Mouse (Mus musculus) small intestine, adult 2 months (tissue): Measurements from ENCODE around the gene Slc16a12. TPM values are rescaled to one million over a fixed set of nuclear protein-coding genes. Genes with fewer than 3 reads are reported as not detected.

Source experiments
- H3K27ac ChIP-seq: fragments of 200-500 bp; 2 replicates; pipeline ENCODE4 v1.5.1; 2012; ENCODE audit warnings: low read depth, low read length, control low read depth, inconsistent platforms; ENCODE audit not compliant: insufficient read depth
- H3K27me3 ChIP-seq: fragments of 200-500 bp; 2 replicates; pipeline ENCODE4 v1.6.1; 2012; ENCODE audit warnings: mild to moderate bottlenecking, moderate library complexity, low read length, inconsistent platforms; ENCODE audit not compliant: control insufficient read depth, insufficient read depth
- H3K36me3 ChIP-seq: fragments of 200-500 bp; 2 replicates; pipeline ENCODE4 v1.6.1; 2012; ENCODE audit warnings: mild to moderate bottlenecking, low read length, control low read depth, inconsistent platforms; ENCODE audit not compliant: control insufficient read depth, insufficient read depth
- H3K4me1 ChIP-seq: fragments of 200-500 bp; 2 replicates; pipeline ENCODE4 v1.6.1; 2012; ENCODE audit warnings: low read length, inconsistent platforms, mixed read lengths; ENCODE audit not compliant: control insufficient read depth, insufficient read depth, insufficient read length
- H3K4me3 ChIP-seq: fragments of 200-500 bp; 2 replicates; pipeline ENCODE4 v1.5.1; 2012; ENCODE audit warnings: low read depth, mild to moderate bottlenecking, control low read depth, inconsistent platforms, low read length, moderate library complexity
- CTCF ChIP-seq: fragments of 200-500 bp; IDR thresholded peaks from 2 replicates; pipeline ENCODE4 v1.5.1; 2012; ENCODE audit warnings: low read depth, mild to moderate bottlenecking, control low read depth, inconsistent platforms, low read length, moderate library complexity, mixed read lengths; ENCODE audit not compliant: insufficient replicate concordance, insufficient read length; ENCODE audit errors: extremely low read depth
- POLR2A ChIP-seq: fragments of 200-500 bp; IDR thresholded peaks from 2 replicates; pipeline ENCODE4 v1.6.1; 2012; ENCODE audit warnings: low read depth, mild to moderate bottlenecking, control low read depth, inconsistent platforms, low read length, moderate library complexity
- WGBS: fragments of 180-500 bp; shearing (Covaris S2); methylation state at CpG from one replicate; pipeline ENCODE4 v1.1.7; 2018; 5-methylcytosine and 5-hydroxymethylcytosine counted together
- polyA plus RNA-seq: library from polyadenylated mRNA; depleted of rRNA; stranded (reverse); fragments of >200 nt; gene quantifications from 2 replicates; pipeline ENCODE4 v1.2.3, GENCODE M21; 2012; rRNA removed

The Slc16a12 gene
- polyA plus RNA-seq, 1 experiment = 1.3 TPM

GRCm38 (mm10) chr19:34623781-34624180, 123.3 kb downstream of the Slc16a12 start:
- H3K27me3 ChIP-seq = no peaks in the 10 kb centered on the region
- no peak overlapping the region for H3K4me3 ChIP-seq
- H3K27ac ChIP-seq = no peak overlapping the region
- peaks cover 10% of the 10 kb centered on the region; the same call in 1 of the 2 replicates for H3K4me1 ChIP-seq
- TF ChIP-seq POLR2A (no peak), CTCF (no peak)
- H3K36me3 ChIP-seq = peaks cover 9% of the 10 kb centered on the region
- WGBS = 95% methylated on average over 6 of the region's 6 CpGs

- Histone ChIP-seq H3K27me3 (no peaks in the 10 kb centered on the region), H3K4me1 (peaks cover 10% of the 10 kb centered on the region; the same call in 1 of the 2 replicates), H3K27ac (no peak overlapping the region), H3K4me3 (no peak overlapping the region), H3K36me3 (peaks cover 9% of the 10 kb centered on the region)
- WGBS = 81% methylated on average over 5 of the region's 5 CpGs
- TF ChIP-seq CTCF (no peak), POLR2A (no peak)
These were observed 126.2 kb downstream of the Slc16a12 start for GRCm38 (mm10) chr19:34620871-34621270.

Other genes with a start within 250 kb of the Slc16a12 start
- 17.9 and 21.7 TPM in 2 replicates for gene Lipa, start 219.8 kb downstream of the Slc16a12 start, polyA plus RNA-seq
- 0.08 and 0.25 TPM in 2 replicates for gene Ifit2, start 196.6 kb downstream of the Slc16a12 start, polyA plus RNA-seq
- gene Ifit3, start 163.8 kb downstream of the Slc16a12 start, polyA plus RNA-seq = 0.38 and 2.7 TPM in 2 replicates
- 6.3 and 8.4 TPM in 2 replicates for gene Ifit1bl1, start 145.3 kb downstream of the Slc16a12 start, polyA plus RNA-seq
- gene Ifit3b, start 139.3 kb downstream of the Slc16a12 start, polyA plus RNA-seq = 0.20 and 0.90 TPM in 2 replicates
- gene Ifit1bl2, start 106.5 kb downstream of the Slc16a12 start, polyA plus RNA-seq = 4.8 and 11.3 TPM in 2 replicates
- 2.8 and 15.4 TPM in 2 replicates for gene Ifit1, start 106.4 kb downstream of the Slc16a12 start, polyA plus RNA-seq
- 1.0 and 1.1 TPM in 2 replicates for gene Pank1, start 132.2 kb upstream of the Slc16a12 start, polyA plus RNA-seq
- 0.03 and 0.27 TPM in 2 replicates for gene Kif20b, start 175.1 kb upstream of the Slc16a12 start, polyA plus RNA-seq